Mouse (Mus musculus): Measurements from ENCODE around the gene Ube2o.
"Not testable (repeated sequence)": the region's sequence is repeated elsewhere in the genome, so short reads cannot be mapped to it uniquely, and the experiment has no call there.

Gene Ube2o

DNA sequence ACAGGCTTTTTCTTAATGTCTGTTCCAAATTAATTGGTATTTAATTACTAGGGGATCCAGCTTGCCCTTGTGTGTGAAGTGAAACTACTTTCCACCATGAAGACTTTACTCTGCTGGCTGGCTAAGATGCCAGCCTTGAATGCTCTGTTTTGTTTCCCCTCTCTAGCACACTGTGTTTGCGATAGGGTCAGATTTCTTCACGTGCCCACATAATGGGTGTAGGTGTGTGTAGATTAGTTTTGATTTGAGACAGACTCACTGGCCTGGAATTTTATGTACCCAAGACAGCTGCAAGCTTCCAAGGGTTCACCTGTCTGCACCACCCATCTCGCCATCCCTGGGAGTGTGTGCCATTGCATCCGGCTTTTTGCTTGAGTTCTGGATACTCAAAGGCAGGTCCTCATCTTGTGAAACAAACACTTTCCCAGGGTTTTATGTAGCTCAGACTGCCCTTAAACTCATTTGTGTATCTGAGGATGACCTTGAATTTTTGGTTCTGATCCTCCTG lies 67.7 kb downstream of the Ube2o start:
- no peak for DNase-seq (ENCODE audit: low read depth)

DNA sequence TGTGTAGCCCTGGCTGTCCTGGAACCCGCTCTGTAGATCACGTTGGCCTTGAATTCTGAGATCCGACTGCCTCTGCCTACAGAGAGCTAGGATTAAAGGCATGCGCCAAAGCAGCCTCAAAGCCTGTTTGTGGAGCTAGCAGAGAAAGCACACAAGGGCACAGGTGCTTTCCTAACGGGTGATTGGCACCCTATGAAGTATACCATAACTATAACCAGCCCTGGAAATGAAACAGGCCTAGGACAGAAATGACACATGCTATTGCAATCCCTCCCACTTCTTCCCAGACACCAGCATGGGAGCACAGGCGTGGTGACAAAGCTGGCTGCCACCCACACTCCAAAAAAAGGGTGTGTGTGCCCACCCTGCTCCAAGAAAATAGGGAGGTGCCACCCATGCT lies 68.3 kb downstream of the Ube2o start:
- DNase-seq (ENCODE audit: low read depth) = no peak

DNA sequence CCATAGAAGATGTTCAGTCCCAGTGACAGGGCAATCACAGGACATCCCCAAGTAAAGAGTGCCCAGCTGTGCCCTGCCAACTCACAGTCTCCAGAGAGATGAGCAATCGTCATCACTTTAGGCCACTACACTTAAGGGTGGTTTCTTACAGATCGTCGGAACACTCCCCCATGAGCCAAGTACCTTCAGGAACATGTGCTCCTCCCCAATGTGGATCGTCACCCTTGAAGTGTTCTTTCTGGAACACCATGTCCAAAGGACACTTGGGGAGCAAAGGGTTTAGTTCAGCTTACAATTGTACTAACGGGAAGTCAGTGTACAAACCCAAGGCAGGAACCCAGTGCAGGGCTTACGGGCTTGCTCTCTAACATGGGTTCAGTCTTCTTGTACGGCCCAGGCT lies 69.1 kb downstream of the Ube2o start:
- no peak for DNase-seq (ENCODE audit: low read depth)

DNA sequence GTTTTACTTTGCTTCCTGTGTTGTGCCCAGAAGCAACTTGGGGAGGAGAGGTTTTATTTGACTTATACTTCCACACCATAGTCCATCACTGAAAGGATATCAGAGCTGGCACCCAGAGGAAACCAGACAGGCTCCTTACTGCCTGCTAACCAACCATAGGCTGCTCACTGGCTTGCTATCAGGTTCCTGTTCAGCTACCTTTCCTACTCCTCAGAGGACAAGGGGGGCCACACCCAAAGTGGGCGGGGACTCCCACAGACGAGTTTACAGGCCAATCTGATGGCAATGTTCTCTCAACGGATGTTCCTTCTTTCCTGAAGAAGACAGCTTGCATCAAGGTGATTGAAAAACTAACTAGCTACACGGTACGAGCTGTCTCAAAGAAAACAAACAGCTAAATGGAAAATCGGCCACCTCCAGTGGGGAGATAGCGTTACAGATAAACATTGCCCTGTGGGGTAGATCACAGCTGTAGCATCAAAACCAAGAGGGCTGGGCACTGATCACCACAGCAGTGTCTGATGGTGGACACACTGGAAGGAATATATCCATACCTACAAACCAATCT lies 69.9 kb downstream of the Ube2o start:
- peak; percentile 73 for DNase-seq (ENCODE audit: low read depth)

DNA sequence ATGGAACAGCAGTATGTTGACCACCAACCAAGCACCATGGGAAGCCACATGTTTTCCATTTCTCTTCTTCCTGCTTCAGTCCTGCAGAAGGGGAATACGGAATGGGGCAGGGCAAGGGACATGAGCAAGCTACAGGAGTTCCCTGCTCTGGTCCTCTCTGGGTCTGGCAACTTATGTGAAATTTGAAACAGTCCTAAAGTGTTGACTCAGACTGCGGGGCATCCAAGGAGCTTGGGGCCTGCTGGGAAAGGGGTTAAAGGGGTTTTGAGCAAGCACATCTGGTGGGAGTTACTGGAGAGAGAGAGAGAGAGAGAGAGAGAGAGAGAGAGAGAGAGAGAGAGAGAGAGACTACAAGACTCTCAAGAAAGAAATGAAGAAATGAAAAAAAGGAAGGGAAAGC lies 72.6 kb downstream of the Ube2o start:
- DNase-seq (ENCODE audit: low read depth) = no peak

DNA sequence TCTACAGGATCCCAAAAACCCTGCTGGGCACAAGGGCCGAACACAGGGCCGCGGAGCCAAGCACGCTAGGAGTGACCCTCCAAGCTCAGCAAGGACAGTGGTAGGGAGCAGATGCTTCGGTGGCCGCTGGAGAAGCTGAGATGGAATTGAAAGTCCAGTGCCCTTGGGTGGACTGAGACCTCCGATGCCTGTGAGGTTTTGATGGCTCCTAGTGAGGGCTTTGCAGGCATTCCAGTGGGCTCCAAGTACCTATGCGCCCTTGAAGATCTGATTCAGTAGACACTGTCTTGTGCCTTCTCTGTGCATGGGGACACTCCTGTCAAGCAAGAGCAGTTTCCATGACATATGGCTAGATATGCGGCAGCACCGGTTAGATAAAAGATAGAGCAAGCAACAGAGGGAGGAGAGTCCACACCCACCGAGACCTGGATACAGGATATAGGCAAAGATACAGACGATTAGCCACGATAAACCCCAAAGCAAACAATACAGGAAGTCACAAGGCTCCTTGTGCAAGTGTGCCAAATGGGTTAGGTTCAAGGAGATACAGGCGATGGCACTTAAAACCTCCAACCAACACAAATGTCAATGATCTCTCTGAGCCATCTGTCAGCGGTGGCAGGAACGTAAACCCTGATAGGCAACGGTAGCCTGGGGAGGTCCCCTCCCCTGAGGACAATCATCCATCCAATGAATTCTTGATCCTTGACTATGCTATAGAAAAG lies 74.9 kb downstream of the Ube2o start:
- peak; percentile 75 for DNase-seq (ENCODE audit: low read depth)

DNA sequence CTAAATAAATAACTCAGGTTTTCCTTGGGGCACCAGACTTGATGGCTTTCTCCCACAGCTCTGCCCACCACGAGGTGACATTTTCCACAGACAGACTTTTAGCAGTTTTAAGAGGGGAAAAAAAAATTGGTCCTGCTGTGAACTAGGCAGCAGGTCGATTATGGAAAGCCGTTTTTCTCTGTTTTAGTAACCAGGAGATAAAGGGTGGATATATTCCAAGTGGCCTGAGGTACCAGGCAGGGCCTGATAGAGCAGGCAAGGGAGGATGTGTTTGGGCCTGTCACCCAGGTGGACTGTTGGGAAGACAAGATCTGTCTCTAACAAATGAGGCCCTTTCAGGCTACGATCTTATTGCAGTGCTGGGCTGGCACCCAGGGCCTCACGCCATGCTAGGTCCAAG lies 75.7 kb downstream of the Ube2o start:
- no peak for DNase-seq (ENCODE audit: low read depth)

DNA sequence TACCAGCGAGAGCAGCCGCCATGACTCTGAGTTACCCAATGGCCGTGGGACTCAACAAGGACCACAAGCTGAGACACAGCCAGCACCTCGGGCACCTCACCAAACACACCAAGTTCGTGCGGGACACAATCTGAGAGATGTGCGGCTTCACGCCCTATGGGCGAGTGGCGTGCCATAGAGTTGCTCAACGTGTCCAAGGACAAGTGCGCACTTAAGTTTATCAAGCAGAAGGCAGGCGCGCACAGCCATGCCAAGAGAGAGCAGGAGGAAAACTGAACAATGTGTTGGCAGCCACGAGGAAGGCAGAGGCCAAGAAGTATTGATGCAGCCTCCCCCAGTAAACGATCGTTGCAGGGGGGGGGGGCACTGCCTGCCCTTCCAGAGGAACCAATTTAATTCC lies 76.7 kb downstream of the Ube2o start:
- DNase-seq (ENCODE audit: low read depth) = no peak

DNA sequence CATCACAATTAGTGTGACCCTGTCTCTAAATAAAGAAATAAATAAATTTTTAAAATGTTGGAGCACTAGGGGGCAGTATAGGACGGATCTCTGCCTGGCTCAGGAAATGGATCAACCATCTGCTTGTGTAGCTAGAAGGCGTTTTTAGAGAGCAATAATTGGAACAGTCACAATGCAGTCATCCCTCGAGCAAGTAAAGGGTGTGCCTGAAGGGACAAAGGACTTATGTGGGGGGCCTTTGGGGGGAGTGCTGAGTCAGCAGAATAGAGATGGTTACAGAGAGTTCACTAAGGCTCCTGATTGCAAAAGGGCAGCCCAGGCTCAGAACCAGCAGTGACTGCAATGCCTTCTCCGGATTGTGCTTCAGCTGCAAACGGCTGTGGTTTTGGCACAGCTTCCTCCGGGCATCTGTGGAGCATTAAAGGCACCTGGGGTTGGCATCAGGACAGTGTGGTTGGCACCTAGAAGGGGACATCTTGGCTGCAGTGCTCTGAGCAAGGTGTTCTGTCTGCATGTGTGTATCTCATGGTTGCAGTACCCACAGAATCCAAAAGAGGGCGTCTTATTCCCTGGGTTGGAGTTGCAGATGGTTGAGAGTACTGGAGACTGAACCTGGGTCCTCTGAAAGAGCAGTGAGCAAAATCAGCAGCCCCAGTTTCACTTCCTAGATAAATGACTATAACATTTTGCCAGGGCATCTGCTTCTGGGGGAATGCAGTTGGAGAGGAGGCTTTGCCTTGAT lies 80.1 kb downstream of the Ube2o start:
- peak; percentile 71 for DNase-seq (ENCODE audit: low read depth)

DNA sequence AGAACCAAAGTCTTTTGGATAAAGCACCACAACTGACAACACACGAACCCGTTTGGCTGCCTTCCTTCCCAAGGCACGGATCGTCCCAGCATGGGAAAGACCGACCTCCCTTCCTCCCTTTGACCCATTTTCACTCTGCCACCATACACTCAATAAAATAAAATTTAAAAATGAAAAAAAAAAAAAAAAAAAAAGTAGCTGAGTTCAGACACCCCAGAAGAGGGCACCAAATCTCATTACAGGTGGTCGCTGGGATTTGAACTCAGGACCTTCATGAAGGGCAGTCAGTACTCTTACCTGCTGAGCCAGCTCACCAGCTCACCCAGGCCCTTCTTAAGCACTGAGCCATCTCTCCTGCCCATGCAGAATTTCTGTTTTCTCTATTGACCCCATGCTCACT lies 82.2 kb downstream of the Ube2o start:
- no peak for DNase-seq (ENCODE audit: low read depth)

DNA sequence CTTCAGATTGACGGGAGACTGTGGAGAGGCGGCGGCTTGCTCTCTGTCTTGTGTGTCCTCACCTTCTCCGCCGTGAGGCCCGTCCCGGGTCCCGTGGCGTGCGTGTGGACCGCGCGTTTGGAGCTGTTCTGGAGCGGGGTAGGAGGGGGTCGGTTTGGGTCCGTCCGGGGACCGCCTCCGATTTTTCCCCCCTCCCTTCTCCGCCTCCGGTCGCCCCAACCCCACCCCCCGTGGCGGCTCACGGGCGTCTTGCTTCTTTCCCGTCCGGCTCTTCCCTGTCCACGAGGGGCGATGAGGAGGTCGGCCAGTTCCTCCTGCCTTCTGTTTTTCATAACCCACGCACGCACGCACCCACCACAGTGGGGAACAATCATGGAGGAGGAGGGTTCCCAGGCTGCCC lies 82.7 kb downstream of the Ube2o start:
- DNase-seq (ENCODE audit: low read depth) = no peak

DNA sequence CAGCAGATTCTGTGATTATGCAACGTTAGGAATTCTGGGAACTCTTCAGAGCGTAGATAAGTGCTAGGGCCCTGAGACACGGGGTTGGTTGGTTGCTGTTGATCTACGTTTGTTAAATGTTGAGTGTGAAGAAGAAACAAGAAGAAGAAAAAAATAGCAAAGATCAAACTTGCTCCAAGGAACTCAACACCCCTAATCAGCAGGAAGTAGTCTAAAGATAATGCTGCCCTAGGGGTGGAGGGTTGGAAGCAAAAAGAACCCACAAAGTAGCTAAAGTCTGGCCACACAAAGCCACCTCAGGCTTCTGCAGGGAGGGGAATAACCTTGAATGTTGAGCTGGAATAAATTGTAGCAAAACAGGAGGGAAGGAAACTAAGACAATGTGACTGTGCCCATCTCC lies 83.9 kb downstream of the Ube2o start:
- no peak for DNase-seq (ENCODE audit: low read depth)

DNA sequence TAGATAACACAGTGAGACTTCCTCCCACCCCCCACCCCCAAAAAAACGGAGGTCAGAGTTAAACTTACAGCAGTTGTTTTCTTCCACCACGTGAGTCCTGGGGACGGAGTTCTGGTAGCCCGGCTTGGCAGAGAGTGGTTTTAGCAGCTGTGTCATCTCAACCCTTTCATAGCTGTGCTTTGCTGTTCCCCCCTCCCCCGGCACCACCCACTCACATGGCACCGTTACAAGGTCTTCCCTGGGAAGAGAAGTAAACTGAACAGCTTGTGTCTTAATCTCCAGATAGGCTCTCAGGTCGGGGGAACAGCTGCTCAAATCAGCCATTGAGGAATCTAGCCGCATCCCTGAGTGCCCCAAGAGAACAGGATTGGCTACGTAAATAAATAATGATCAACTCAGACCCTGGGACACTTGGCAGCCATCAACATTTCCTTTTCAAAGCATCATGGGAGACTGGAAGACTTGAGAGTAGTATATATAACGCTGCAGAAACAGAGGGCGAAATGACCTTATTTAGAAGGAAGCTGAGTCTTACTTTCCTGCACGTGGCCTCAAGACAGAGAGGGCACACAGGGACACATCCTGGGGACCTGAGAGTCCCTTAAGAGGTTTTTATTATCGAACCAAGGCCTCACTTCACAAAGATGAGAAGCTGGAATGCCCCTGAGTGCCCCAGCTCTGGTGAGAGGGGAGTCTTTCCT lies 86.6 kb downstream of the Ube2o start:
- DNase-seq (ENCODE audit: low read depth) = no peak

DNA sequence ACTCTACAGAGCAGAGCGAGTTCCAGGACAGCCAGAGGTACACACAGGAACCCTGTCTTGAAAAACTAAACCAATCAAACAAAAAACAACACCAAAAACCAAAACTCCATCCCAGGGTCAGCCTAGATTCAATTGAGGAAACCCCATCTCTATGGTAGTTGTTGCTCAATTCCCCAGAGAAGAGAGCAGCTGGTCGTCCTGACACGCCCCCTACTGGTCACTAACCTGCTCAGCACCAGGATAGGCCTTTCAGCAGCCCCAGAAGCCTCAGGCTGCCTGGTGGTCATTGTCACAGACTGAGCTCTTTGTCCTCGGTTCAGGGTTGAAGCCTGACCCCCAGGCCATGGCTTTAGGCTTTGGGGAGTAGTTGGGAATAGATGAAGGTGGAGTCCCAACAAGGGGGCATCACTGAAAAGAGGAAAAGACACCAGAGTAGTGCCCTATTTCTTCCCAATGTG lies 87.4 kb downstream of the Ube2o start, which contains the start of gene Prpsap1:
Gene Prpsap1 (minus strand): TSS at position 408 of the 458 bp plus-strand sequence.
- DNase-seq (ENCODE audit: low read depth) = no peak

DNA sequence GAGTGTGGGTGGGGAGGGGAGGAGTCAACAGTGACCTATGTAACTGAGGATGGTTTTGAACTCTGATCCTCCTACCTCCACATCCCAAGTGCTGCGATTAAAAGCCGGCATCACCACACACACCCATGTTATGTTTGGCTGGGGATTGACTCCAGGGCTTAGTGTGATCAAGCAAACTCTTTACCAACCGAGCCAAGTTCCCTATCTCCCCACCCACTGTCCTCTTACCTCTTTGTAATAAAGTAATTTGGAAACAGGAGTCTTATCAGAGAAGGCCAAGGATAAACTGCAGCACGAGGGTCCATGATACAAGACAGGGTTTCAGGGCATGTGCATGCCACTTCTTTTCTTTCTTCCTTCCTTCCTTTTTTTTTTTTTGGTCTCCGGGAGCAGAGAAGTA lies 88.1 kb downstream of the Ube2o start:
- no peak for DNase-seq (ENCODE audit: low read depth)

DNA sequence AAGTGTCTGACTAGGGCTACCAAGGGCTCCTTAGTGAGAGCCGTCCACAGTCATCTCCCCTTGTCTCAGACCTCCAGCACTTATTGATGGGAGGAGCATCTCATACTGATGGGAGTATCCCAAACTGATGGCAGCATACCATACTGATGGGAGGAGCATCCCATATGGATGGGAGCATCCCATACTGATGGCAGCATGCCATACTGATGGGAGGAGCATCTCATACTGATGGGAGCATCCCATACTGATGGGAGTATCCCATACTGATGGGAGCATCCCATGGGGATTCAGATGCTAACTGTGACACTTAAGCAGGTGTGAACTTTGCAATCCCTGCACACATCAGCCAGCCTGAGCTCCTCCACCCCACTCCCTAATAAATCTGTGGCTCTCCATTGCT lies 88.7 kb downstream of the Ube2o start:
- not testable (repeated sequence) for DNase-seq (ENCODE audit: low read depth)

DNA sequence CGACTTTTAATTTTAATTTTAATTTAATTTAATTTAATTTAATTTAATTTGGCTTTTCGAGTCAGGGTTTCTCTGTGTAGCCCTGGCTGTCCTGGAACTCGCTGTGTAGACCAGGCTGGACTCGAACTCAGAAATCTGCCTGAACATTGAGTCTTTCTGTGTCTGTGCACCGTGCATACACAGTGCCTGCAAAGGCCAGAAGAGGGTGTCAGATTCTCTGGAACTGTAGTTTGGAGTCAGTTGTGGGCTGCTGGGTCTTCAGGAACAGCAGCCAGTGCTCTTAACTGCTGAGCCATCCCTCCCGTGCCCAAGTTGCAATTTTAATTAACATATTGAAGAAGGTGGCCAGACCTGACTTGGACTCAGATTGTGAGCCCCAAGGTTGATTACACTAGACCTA lies 89.9 kb downstream of the Ube2o start:
- no peak for DNase-seq (ENCODE audit: low read depth)

DNA sequence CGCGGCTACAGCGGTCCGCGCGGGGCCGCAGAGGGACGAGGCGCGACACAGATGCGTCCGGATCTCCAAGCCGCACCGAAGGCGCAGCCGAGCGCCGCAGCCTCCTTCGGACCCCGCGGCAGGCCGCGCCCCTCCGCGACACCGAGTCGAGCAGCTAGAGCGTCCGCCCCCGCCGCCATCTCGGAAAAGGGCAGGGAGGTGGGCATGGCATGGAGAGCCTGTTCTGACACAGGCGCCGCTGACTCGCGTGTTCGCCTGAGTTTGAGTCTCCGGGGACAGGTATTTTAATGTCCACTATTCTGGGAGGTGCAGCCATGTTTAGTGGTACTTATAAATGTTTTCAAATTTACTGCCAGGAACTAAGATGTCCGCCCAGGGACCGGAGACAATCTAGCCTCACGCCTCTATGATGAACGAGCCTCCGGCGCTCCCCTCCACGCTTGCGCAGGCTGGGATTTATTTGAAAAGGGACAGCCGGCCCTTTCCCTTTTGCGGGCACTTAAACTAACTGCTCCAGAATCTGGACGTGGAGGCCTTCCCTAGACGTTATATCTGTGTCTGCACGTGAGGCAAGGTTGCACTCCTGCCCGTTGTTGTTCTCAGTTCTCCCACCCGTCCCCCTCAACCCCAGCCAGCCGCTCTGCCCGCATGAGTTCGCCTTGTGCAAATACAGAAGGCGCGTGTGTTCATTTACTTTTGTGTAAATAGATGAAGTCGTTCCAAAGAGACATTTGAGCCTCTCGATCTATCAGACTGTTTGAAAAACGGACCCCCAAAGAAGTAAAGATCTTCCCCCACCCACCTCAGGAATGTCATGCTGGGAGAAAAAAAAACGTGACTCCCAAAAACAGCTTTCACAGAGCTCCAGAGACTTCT lies 90.8 kb downstream of the Ube2o start:
- peak; percentile 81 for DNase-seq (ENCODE audit: low read depth)

DNA sequence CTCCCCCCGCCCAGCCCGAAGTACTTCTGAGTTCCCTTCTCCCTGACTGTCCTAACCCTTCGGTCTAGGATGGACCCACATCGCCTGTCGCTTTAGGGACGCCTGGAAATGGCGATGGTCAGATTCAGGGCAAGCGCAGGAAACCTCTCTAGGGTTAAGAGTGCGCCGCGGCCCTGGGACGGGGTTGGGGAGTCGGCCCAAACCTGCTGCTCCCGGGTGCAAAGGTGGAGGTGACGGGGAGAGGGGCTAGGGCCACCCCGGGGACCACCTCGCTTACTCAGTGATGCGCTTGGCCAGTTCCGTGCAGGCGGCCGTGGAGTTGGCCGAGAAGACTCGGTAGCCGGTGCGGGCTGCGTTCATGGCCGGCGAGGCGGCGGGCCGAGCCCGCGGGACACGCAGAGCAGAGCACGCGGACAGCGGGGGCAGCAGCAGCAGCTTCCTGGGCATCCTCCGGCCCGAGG lies 91.4 kb downstream of the Ube2o start:
- no peak for DNase-seq (ENCODE audit: low read depth)

DNA sequence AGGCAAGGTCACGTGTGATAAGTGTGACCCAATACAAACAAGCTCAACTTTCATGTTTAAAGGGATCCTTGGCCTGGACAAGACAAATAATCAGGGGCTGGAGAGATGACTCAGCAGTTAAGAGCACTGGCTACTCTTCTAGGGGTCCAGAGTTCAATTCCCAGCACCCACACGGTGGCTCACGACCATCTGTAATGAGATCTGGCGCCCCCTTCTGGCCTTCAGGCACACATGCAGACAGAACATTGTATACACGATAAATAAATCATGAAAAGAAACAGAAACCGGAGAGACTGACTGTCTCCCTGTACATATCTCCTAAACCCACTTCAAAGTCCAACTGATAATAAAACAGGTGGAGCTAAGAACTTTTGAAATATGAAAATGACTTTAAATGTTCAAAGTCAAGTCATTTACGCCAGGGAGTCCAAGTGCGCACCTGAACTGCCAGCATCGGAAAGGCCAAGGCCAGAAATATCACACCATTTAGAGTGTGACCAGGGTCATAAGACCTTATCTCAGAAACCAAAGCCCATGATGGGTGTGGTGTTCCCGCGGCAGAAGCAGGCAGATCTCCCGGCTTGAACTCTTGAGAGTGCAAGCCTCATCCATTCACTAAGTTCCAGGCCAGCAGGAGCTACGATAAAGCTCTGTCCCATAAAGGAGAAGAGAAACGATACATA lies 92.4 kb downstream of the Ube2o start:
- DNase-seq (ENCODE audit: low read depth) = no peak

DNA sequence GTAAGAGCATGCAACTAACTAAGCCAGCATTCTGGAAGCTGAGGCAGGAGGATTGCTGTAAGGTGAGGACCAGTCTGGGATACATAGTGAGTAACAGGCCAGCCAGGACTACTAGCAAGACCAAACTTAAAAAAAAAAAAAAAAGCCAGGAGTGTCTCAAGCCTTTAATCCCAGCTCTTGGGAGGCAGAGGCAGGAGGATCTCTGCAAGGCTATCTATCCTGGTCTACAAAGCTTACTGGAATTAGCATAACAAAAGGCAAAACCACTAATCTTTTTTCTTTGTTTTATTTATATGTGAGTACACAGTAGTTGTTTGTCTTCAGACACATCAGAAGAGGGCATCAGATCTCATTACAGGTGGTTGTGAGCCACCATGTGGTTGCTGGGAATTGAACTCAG lies 93.0 kb downstream of the Ube2o start:
- no peak for DNase-seq (ENCODE audit: low read depth)
